Mouse (Mus musculus) embryo, embryonic 11 days (tissue): Measurements from ENCODE around the gene Eif1ax.
"Not testable (repeated sequence)": the region's sequence is repeated elsewhere in the genome, so short reads cannot be mapped to it uniquely, and the experiment has no call there.

Experiments used
- DNase-seq: peaks from one replicate; pipeline ENCODE4 v3.0.0-alpha.2; 2015

Eif1ax gene

DNA sequence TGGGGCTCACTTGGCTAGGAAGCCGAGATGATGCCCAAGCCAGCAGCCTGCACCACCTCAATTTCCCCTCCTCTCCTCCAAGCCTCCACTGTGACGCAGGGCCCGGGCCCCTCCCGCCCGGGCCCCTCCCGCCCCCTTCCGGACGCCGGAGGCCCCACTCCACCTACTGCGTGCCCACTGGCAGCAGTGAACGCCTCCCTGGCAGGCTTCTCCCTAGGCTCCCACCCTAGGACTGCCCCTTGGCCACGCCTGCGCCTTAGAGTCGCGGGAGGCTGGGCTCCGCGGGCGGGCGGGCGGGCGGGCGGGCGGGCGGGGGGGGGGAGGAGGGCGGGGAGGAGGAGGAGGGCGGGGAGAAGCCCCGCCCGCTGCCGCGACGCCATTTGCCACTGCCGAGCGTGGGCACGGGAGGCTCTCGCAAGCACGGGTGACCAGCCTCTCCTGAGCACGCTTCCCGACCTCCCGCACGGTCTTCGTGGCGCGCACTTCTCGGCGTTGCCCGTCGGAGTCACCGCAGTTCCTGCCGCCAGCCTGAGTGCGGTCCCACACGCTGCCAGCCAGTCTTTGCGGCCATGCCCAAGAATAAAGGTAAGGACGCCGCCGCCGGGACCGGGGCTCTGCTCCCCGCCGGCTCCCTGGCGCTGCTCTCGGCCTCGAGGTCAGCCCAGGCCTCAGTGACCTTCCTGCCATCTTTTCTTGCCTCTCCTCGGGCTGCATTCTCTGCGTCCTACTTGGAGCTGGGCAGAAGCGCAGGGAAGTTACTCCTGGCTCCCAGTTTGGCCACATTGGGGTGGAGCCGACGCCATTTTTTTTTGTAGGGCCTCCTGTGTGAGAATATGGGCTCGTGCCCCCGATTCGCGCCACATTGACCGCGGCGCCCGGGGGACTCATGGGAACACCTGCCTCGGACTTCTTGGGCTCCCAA, at the start of gene Eif1ax:
TSS of gene Eif1ax (plus strand) at position 348 of the 922 bp plus-strand sequence.
- DNase-seq = peak; percentile 88

DNA sequence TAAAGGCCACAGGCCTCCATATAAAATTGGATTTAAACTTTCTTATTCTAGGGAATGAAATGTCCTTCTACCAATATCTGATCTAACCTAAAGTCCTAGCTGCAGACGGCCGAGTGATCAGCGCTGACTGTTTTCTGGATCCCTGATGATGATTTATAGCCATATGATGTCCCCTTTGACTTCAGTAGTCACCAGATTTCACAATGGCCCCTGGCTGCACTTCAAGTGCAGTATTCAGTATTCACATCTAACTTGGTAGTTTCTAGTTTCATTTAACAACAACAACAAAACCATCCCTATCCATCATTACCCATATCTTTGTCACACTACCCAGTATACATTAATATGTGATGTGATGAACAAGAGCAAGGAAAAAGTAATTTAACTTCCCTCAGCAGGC, 7.5 kb upstream of the Eif1ax start:
- no peak for DNase-seq

DNA sequence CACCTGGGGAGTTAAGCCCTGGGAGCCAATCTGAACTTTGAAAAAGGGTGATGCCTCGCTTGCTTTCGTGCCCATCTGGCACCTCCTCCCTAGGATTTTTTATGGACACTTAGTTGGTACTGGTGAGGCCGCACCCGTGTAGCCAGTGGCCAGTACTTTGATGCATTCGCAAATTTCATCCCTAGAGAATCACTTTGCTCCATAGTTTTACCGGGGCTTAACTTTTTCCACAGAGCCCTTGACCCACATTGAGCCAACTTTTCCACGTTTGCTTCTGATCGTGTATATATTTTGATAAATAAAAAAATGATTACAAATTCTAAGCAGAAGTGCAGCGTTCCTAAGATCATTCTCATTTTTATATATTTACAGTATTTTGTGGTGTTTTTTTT, 771 bp downstream of the Eif1ax start:
- no peak for DNase-seq

DNA sequence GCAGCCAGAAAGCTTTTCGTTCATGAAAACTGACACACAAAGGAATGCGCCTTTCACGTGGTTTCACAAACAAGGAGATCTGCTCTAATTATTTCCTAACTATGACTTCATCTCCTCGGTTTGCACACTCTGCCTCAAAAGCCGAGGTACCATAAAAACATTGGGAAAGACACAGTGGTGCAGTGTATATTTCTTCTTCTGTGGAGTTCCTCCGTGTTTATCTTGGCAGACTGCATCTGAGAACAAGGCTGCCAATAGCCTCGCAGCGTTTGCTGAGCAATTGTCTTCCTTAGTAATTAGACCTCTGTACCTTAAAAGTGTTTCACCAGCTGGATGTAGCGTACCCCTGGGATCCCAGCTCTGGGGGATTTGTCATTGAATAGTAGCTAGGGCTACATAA, 15.1 kb downstream of the Eif1ax start:
- no peak for DNase-seq

DNA sequence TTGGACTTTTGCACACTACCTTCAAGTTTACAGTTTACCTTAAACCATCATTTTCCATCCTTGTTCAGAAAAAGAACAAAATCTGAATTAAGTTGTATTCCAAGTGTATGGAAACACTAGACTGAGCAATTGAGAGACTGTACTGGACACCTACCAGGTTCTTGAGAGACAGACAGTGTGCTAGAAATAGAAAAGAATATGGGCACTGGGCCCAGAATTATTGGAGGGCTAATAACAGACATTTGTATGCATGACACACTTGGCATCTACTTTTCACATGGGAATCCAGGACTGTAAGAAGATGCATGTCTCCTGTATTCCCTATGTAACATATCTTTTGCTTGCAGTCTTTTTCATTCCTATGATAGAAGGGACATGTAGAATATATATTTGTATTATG, 17.0 kb downstream of the Eif1ax start:
- no peak for DNase-seq

DNA sequence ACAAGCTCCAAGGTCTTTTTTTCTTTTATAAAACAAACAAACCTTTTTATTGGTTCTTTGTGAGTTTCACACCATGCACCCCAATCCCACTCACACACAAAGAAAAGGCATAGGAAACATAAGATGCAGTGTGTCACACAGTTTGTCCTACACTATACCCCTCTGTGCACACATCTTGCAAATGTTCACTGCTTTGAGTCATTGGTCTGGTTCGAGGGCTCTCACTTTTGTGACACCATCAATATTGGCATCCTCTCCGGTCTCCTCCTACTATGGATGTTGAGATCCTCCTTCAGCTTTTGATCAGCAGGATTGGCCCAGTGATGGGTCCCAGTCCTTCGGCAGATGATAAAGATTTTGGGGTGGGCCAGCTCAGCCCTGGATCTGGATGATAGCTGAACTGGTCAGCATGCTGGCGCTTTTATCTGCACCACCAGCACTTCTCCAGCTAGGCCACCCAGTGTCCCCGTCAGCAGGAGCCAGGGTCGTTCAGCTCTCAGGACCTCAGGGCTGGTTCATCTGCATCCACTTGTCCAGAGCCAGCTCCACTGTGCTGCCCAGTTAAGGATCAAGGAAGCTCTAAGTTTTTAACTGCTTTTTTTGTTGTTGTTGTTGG, 18.5 kb downstream of the Eif1ax start:
- no peak for DNase-seq

DNA sequence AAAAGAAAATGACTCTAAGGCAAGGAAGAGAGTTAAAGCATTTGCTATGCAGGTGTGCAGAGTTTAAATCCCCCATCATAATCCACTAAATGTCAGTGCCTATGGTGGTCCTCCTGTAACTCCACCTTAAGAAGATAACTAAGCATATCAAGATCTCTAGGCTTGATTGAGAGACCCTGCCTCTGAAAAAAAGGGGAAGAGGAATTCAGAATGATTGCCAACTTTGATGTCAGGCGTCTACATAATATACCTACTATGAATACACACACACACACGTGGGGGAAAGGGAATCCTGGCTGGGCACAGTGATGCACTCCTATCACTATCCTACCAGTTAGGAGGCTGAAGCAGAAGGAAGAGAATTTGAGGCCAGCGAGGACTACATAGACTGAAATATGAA, 19.3 kb downstream of the Eif1ax start:
- DNase-seq = no peak

DNA sequence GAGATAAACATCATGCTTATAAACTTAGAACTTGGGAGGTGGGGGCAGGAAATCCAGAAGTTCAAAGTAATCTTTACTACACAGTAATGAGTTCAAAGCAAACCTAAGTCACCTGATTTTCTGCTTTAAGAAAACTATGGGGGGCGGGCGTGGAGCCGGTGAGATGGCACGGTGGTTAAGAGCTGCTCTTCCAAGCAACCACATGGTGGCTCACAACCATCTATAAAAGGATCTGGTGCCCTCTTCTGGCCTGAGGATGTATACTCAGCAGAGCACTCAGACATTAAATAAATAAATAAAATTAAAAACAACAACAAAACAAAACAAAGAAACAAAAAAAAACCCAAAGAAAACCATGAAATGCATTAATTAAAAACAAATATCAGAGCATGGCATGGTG, 37.3 kb downstream of the Eif1ax start:
- peak; percentile 50 for DNase-seq

DNA sequence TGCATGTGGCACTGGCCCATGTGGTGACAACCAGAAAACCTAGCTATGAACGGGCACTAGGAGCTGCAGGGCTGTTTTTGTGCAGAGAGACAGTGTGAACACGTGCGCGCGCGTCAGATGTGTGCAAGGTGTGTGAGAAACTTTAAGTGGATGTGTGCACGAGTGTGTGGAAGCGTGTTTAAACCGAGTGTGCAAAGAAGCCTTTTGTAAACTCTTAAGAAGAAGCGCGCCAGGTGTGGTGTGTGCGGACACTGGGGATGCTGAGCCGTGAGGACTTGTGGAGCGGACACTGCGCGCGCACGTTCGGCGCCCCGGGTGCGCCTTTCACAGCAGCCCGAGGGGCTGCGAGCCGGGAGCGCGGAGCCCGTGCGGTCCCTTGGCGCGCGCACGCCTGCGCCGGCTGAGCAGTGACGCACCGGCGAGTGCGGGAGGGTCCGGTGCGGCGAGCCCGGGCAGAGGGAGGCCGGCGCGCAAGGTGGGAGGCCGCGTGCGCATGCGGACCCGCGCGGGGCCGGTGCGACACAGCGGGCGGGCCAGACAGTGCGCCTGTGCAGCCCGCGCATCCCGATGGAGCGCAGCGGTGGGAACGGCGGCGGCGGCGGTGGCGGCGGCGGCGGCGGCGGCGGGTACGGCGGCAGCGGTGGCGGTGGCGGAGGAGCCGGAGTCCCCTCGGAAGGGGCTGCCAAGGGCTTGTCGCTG, 42.3 kb downstream of the Eif1ax start, which contains the start of gene Map7d2:
TSS of gene Map7d2 (plus strand) at position 443 of the 699 bp plus-strand sequence.
- peak; percentile 70 for DNase-seq

DNA sequence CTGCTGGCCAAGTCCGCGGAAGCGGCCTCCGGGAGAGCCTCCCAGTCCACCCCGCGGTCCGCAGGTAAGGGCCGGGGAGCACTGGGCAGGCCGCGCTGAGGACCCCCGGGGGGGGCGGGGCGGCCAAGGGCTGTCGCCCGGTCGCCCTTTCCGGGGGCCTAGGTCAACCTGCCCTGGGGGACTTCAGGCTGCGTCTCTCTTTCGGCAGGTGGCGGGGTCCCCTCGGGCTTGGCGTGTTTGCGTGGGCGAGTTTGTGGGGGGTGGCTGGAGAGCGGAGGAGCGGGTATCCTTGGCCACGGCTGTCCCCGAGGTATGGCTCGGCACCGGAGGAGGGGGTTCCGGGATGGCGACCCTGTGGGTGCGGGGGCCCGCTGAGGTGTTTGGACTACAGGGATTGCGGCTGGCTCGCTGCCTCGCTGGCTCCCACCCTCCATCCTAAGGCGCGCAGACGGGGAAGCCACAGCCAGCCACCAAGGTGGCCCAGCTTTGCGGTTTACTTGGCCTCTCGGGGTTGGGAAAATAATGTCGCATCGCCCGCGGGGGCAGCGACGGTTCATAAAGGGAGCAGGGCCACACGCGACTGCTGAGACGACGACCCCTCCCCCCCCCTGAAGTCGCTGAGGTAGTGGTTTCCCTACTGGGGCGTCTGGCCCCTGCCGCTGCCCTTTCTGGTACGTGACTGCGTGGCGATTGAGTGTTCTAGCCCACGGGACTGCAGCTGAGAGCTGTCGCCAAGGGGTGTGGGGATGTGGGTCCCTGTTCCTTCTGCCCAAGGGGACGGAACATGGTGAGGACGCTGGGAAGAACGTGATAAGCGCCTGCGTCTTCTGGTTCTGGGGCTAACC, 43.1 kb downstream of the Eif1ax start:
- peak; percentile 31 for DNase-seq

DNA sequence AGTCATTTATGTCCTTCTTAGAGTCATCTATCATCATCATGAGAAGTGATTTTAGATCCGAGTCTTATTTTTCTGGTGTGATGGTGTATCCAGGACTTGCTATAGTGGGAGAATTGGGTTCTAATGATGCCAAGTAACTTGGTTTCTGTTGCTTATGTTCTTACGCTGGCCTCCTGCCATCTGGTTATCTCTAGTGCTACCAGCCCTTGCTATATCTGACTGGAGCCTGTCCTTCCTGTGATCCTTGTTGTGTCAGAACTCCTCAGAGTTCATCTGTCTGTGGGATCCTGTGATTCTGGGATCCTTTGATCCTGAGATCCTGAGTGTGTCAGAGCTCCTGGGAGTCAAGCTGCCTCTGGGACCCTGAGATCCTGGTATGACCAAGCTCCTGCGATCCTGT, 58.5 kb downstream of the Eif1ax start:
- not testable (repeated sequence) for DNase-seq
